Mouse (Mus musculus) neutrophil, adult 59 days (primary cell): ENCODE measurements around the gene Fnbp4. TPM values are rescaled to one million over a fixed set of nuclear protein-coding genes. Genes with fewer than 3 reads are reported as not detected.

Source experiments
- total RNA-seq, 2 experiments: library from RNA; stranded (reverse); gene quantifications; 1 replicate in 1 of 2; 2 replicates in 1 of 2; pipeline ENCODE4 v1.2.4; 2023

Fnbp4 gene
- 100 to 1,000 TPM; 130 to 131 TPM for total RNA-seq

GRCm38 (mm10) chr2:90745053-90745678 is at the start of gene Fnbp4:
TSS of gene Fnbp4 (plus strand) at chr2:90745370.

GRCm38 (mm10) chr2:90782458-90782857 is 37.3 kb downstream of the Fnbp4 start, which contains the start of gene Agbl2:
TSS of gene Agbl2 (plus strand) at chr2:90782727.

Other genes with a start within 250 kb of the Fnbp4 start
- 100 to 1,000 TPM; 106 to 108 TPM for gene Ptprj, start 164.7 kb upstream of the Fnbp4 start, total RNA-seq
- gene Nup160, start 68.2 kb upstream of the Fnbp4 start, total RNA-seq = 10 to 100 TPM; 30.4 to 33.0 TPM
- under 1 TPM; 0.20 to 0.22 TPM for gene Agbl2, start 37.4 kb downstream of the Fnbp4 start, total RNA-seq
- 10 to 100 TPM; 51.9 to 62.9 TPM for gene Mtch2, start 101.8 kb downstream of the Fnbp4 start, total RNA-seq
- gene C1qtnf4, start 140.5 kb downstream of the Fnbp4 start, total RNA-seq = not detected
- 10 to 100 TPM; 16.0 to 16.9 TPM for gene Kbtbd4, start 159.4 kb downstream of the Fnbp4 start, total RNA-seq
- 10 to 100 TPM; 48.7 to 55.4 TPM for gene Ndufs3, start 159.5 kb downstream of the Fnbp4 start, total RNA-seq
- gene Celf1, start 195.0 kb downstream of the Fnbp4 start, total RNA-seq = 10 to 100 TPM; 41.7 to 44.3 TPM